Mouse (Mus musculus): ENCODE measurements around the gene Gm4846. TPM values are rescaled to one million over a fixed set of nuclear protein-coding genes. Genes with fewer than 3 reads are reported as not detected.
A peak's percentile ranks its signal among the peaks of the same experiment; 100 is the strongest.
"Not testable (repeated sequence)": the region's sequence is repeated elsewhere in the genome, so short reads cannot be mapped to it uniquely, and the experiment has no call there.

The Gm4846 gene
- total RNA-seq (2017): not detected in 2 replicates

- ATAC-seq (replicated peaks in 1 of 2; ENCODE audit: insufficient read depth in 1 of 2, low FRiP score in 2 of 2, low TSS enrichment in 1 of 2, low read depth in 1 of 2, poor library complexity in 2 of 2, severe bottlenecking in 2 of 2): not testable (repeated sequence)
These were observed at the start of gene Gm4846 for GRCm38 (mm10) chr1:166497488-166497887. Gm4846 (minus strand) TSS chr1:166497588.

- not testable (repeated sequence) for ATAC-seq (replicated peaks in 1 of 2; ENCODE audit: insufficient read depth in 1 of 2, low FRiP score in 2 of 2, low TSS enrichment in 1 of 2, low read depth in 1 of 2, poor library complexity in 2 of 2, severe bottlenecking in 2 of 2)
These were observed 34.1 kb upstream of the Gm4846 start for GRCm38 (mm10) chr1:166531521-166531920.

- ATAC-seq (replicated peaks in 1 of 2; ENCODE audit: insufficient read depth in 1 of 2, low FRiP score in 2 of 2, low TSS enrichment in 1 of 2, low read depth in 1 of 2, poor library complexity in 2 of 2, severe bottlenecking in 2 of 2): not testable (repeated sequence)
These were observed 27.3 kb upstream of the Gm4846 start for GRCm38 (mm10) chr1:166524709-166525108.

GRCm38 (mm10) chr1:166519626-166520025, 22.2 kb upstream of the Gm4846 start:
- ATAC-seq (replicated peaks in 1 of 2; ENCODE audit: insufficient read depth in 1 of 2, low FRiP score in 2 of 2, low TSS enrichment in 1 of 2, low read depth in 1 of 2, poor library complexity in 2 of 2, severe bottlenecking in 2 of 2): not testable (repeated sequence)

GRCm38 (mm10) chr1:166516556-166516955, 19.2 kb upstream of the Gm4846 start:
- 0 out of 4 replicates have a peak, but pooled peaks of 1 of the 2 experiments have one; percentile 32 for ATAC-seq (replicated peaks in 1 of 2; ENCODE audit: insufficient read depth in 1 of 2, low FRiP score in 2 of 2, low TSS enrichment in 1 of 2, low read depth in 1 of 2, poor library complexity in 2 of 2, severe bottlenecking in 2 of 2)

- ATAC-seq (replicated peaks in 1 of 2; ENCODE audit: insufficient read depth in 1 of 2, low FRiP score in 2 of 2, low TSS enrichment in 1 of 2, low read depth in 1 of 2, poor library complexity in 2 of 2, severe bottlenecking in 2 of 2): not testable (repeated sequence)
These were observed 6.8 kb upstream of the Gm4846 start for GRCm38 (mm10) chr1:166504206-166504605.

GRCm38 (mm10) chr1:166479503-166479902, 17.9 kb downstream of the Gm4846 start:
- 0 out of 4 replicates have a peak, but pooled peaks of 1 of the 2 experiments have one; percentile 32 for ATAC-seq (replicated peaks in 1 of 2; ENCODE audit: insufficient read depth in 1 of 2, low FRiP score in 2 of 2, low TSS enrichment in 1 of 2, low read depth in 1 of 2, poor library complexity in 2 of 2, severe bottlenecking in 2 of 2)

- ATAC-seq (replicated peaks in 1 of 2; ENCODE audit: insufficient read depth in 1 of 2, low FRiP score in 2 of 2, low TSS enrichment in 1 of 2, low read depth in 1 of 2, poor library complexity in 2 of 2, severe bottlenecking in 2 of 2): no peak
These were observed 30.2 kb downstream of the Gm4846 start for GRCm38 (mm10) chr1:166467172-166467571.

GRCm38 (mm10) chr1:166462544-166462943, 34.8 kb downstream of the Gm4846 start:
- no peak for ATAC-seq (replicated peaks in 1 of 2; ENCODE audit: insufficient read depth in 1 of 2, low FRiP score in 2 of 2, low TSS enrichment in 1 of 2, low read depth in 1 of 2, poor library complexity in 2 of 2, severe bottlenecking in 2 of 2)

GRCm38 (mm10) chr1:166441992-166442391, 55.4 kb downstream of the Gm4846 start:
- ATAC-seq (replicated peaks in 1 of 2; ENCODE audit: insufficient read depth in 1 of 2, low FRiP score in 2 of 2, low TSS enrichment in 1 of 2, low read depth in 1 of 2, poor library complexity in 2 of 2, severe bottlenecking in 2 of 2): no peak

- no peak for ATAC-seq (replicated peaks in 1 of 2; ENCODE audit: insufficient read depth in 1 of 2, low FRiP score in 2 of 2, low TSS enrichment in 1 of 2, low read depth in 1 of 2, poor library complexity in 2 of 2, severe bottlenecking in 2 of 2)
These were observed 58.0 kb downstream of the Gm4846 start for GRCm38 (mm10) chr1:166439426-166439825.

Other genes with a start within 250 kb of the Gm4846 start
- not detected in 2 replicates for gene Ildr2, start 243.4 kb downstream of the Gm4846 start, total RNA-seq (2017)
- 39.3 and 43.5 TPM in 2 replicates for gene Tada1, start 118.5 kb downstream of the Gm4846 start, total RNA-seq (2017)
- 17.9 and 23.6 TPM in 2 replicates for gene Pogk, start 87.7 kb downstream of the Gm4846 start, total RNA-seq (2017)
- gene Gm4847, start 150.1 kb upstream of the Gm4846 start, total RNA-seq (2017): not detected in 2 replicates
- gene Fmo9, start 184.3 kb upstream of the Gm4846 start, total RNA-seq (2017): not detected in 2 replicates

All from hematopoietic stem cell, adult 5-6 weeks (primary cell).